Mouse (Mus musculus) c-Kit-positive CD71-positive TER-119-negative erythroid progenitor cells, embryonic 14.5 days (primary cell): ENCODE results near the gene Ctsq.
"Not testable (repeated sequence)": the region's sequence is repeated elsewhere in the genome, so short reads cannot be mapped to it uniquely, and the experiment has no call there.

Experiments
- DNase-seq: peaks from one replicate; pipeline ENCODE4 v3.0.0-alpha.2; 2013; ENCODE audit warnings: low read depth

The Ctsq gene

DNA sequence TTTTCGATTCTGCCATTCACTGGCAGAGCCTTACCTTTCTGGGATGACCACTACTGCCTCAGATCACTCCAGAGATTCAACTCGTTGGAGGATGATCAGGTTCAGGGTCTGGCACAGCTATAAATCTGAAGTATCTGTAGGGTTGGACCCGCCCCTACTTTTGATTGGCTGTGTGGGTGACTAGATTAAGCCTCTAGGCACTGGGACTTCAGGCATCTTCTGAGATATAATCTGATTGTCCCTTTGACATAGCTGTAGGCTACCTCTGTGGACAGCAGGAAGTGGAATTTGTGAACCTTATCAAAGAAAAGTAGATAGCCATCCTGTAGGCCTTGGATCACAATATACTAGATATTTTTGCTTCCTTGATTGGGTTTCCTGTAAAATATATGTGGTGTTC is at the start of gene Ctsq:
TSS of gene Ctsq (minus strand) at position 101 of the 400 bp plus-strand sequence.
- DNase-seq: no peak

DNA sequence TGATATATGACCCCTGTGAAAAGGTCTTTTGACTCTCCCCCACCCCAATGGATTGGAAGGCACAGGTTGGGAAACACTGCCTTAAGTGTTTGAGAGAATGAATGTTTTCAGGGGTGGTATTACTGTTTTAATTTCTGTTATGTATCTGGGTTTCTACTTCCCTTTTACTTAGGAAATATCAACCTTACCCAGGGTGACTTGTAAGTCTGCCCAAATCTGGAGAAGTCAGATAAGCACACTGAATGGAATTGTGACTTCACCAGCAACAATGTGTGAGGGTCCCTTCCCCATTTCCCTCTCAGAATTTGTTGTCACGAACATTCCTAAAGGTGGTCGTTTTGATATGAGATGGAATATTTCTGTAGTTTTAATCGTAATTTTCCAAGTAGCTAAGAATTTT is 17.6 kb downstream of the Ctsq start:
- no peak for DNase-seq

DNA sequence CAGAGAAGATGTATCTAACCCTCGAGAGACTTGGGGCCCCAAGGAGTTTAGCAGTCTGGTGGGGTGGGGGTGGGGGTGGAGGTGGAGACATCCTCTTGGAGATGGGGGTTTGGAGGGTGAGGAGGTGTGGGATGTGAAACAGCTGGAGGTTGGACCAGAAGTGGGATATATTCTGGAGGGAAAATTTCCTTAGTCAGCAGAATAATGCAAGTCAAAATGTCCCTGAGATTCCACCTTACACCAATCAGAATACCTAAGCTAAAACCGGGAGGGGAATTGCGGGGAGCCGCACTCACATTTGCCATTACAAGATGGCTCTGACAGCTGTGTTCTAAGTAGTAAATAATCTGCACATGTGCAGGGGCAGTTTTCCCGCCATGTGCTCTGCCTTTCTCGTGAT is 18.6 kb downstream of the Ctsq start:
- DNase-seq: no peak

DNA sequence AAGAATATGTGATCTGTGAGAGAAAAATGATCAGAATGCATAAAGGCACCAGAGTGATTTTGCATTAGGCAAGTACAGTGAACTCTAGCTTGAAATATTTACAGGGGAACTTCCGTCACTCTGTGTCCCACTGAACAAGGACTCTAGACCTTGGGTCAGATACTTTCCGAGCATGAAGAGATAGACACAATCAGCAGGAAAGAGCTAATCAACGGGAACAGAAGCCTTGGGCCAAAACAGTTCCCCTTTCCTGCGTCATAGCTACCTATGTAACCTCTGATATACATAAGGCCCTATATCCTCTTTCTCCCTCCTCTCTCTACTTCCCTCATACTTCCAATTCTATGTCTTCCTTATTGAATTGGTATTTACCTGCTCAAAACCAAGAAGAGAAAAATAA is 30.3 kb downstream of the Ctsq start:
- no peak for DNase-seq

DNA sequence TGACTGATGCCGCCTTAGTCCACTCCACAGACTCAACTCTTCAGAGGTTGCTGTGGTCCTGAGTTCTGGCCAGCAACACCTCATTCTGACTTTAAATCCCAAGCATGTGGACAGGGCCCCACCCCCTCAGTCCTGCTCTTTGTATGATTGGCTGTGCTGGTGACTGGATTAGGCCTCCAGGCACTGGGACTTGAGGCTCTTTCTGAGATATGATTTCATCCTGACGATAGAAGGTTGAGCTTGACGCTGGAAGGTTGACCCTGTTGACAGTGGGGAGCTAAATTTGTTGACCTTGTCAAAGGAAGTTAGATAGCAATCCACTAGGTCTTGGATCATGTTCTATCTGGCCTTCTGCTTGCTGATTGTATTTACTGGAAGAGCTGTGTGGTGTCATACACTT is 34.6 kb downstream of the Ctsq start, which contains the start of gene Ctsj:
TSS of gene Ctsj (minus strand) at position 101 of the 400 bp plus-strand sequence.
- no peak for DNase-seq

DNA sequence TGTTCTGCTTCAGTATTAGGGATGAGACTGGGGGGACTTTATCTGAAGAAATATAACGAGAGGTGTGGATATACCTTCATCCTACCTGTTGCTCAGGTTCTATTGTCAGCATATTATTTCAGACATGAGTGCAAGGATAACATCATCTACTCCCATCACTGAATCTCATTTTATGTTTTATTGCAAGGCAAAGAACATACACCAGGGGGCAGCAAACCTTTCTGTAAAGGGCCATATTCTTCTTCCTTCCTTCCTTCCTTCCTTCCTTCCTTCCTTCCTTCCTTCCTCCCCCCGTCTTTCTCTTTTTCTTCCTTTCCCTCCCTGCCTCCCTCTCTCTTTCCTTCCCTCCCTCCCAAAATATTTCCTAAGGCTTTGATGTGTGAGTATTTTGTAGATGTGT is 42.8 kb downstream of the Ctsq start:
- DNase-seq: no peak

DNA sequence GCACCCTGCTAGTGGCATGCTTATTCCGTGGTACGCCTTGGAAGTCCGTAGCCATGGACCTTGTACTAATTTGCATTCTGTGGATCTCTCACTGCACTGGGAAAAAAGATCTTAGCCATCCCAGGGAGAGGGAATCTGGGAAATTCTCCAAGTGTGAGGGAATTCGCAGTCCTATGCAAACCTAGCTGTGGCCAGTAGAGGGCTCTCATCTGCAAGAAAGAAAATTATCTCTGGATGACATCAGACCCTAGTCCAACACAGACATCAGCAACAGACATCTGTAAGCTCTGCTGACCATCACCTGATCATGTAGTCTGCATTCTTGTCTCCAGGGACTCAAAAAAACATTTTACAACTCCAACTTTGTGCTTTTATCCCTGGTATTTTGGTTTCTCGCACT is 53.5 kb downstream of the Ctsq start:
- DNase-seq: not testable (repeated sequence)
